Mouse (Mus musculus) right cerebral cortex, adult 18-20 months (tissue): ENCODE data around the gene Ppm1l.

Experiments used
- DNase-seq: peaks from one replicate; pipeline ENCODE4 v3.0.0; 2022; ENCODE audit warnings: mixed read lengths

Gene Ppm1l

GRCm38 (mm10) chr3:69316391-69317195, at the start of gene Ppm1l:
Ppm1l (plus strand) TSS chr3:69316861.
- peak; percentile 91 for DNase-seq

- no peak for DNase-seq
Observed at GRCm38 (mm10) chr3:69271812-69272211, 44.8 kb upstream of the Ppm1l start.

GRCm38 (mm10) chr3:69274018-69274663, 42.5 kb upstream of the Ppm1l start:
- no peak for DNase-seq

GRCm38 (mm10) chr3:69274664-69275312, 41.9 kb upstream of the Ppm1l start:
- DNase-seq, result peak; percentile 64

- no peak for DNase-seq
Observed at GRCm38 (mm10) chr3:69278648-69279047, 38.0 kb upstream of the Ppm1l start.

- DNase-seq, result peak; percentile 34
Observed at GRCm38 (mm10) chr3:69282406-69282805, 34.3 kb upstream of the Ppm1l start.

GRCm38 (mm10) chr3:69283085-69283847, 33.4 kb upstream of the Ppm1l start:
- no peak for DNase-seq

- DNase-seq, result peak; percentile 47
Observed at GRCm38 (mm10) chr3:69289833-69290232, 26.8 kb upstream of the Ppm1l start.

GRCm38 (mm10) chr3:69290294-69290693, 26.4 kb upstream of the Ppm1l start:
- DNase-seq, result peak; percentile 33

- DNase-seq, result no peak
Observed at GRCm38 (mm10) chr3:69290844-69291243, 25.8 kb upstream of the Ppm1l start.

- DNase-seq, result no peak
Observed at GRCm38 (mm10) chr3:69292628-69293027, 24.0 kb upstream of the Ppm1l start.

GRCm38 (mm10) chr3:69296270-69296669, 20.4 kb upstream of the Ppm1l start:
- no peak for DNase-seq

- no peak for DNase-seq
Observed at GRCm38 (mm10) chr3:69300121-69300520, 16.5 kb upstream of the Ppm1l start.

GRCm38 (mm10) chr3:69315810-69316390, 761 bp upstream of the Ppm1l start:
- DNase-seq, result no peak

- no peak for DNase-seq
Observed at GRCm38 (mm10) chr3:69317251-69318125, 827 bp downstream of the Ppm1l start.

- DNase-seq, result no peak
Observed at GRCm38 (mm10) chr3:69318131-69318951, 1.7 kb downstream of the Ppm1l start.

- DNase-seq, result no peak
Observed at GRCm38 (mm10) chr3:69319061-69319720, 2.5 kb downstream of the Ppm1l start.

- no peak for DNase-seq
Observed at GRCm38 (mm10) chr3:69323982-69324381, 7.3 kb downstream of the Ppm1l start.

GRCm38 (mm10) chr3:69329910-69330309, 13.2 kb downstream of the Ppm1l start:
- no peak for DNase-seq

GRCm38 (mm10) chr3:69333819-69334218, 17.2 kb downstream of the Ppm1l start:
- no peak for DNase-seq
